Mouse (Mus musculus) cerebellum, adult 11 months (tissue): ENCODE data around the gene Tmem139.

Experiments used
- DNase-seq: peaks from one replicate; pipeline ENCODE4 v3.0.0; 2022

Gene Tmem139

GRCm38 (mm10) chr6:42261524-42262170 is at the start of gene Tmem139:
Gene Tmem139, plus strand, starts transcription at chr6:42261970.
- no peak for DNase-seq

GRCm38 (mm10) chr6:42215028-42215427 is 46.7 kb upstream of the Tmem139 start, which contains the start of gene Tas2r144:
Gene Tas2r144, plus strand, starts transcription at chr6:42215328.
- no peak for DNase-seq

DNA sequence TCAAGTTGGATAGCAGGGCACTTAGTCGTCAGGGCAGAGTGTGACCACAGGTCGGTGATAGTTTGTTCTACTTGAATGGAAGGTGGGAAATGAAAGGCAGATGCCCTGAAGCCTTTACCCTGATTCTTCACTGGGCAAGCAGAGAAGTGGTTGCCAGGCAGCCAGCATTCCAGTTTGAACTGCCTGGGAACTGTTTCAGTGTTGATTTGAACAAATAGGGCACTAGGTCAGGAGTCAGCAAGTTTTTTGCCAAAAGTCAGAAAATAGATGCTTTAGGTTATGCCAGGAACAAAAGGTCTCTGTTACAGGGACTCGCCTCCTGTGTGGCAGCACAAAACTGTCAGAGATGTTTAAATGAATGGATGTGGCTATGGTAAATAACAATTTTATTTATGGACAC is 39.5 kb upstream of the Tmem139 start:
- no peak for DNase-seq

- no peak for DNase-seq
Measured at GRCm38 (mm10) chr6:42225046-42225445, 36.7 kb upstream of the Tmem139 start.

- DNase-seq: peak; percentile 51
Measured at GRCm38 (mm10) chr6:42227240-42228101, 34.3 kb upstream of the Tmem139 start.

DNA sequence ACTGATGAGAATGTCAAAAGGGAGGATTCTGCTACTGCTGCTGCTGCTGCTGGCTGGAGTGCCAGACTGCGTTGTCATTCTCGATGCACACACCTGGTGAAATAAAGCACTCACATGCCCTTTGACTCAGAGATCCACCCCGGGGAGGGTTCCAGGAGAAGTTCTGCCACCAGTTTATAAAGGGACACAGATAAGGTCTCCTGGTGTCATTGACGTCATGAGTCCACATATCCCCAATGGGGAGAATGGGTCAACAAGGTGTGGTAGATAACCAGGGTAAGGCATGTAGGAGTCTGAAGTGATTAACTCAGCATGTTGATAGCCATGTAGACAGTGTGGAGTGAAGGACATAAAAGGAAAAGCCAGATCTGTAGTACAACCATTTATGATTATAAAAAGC is 32.2 kb upstream of the Tmem139 start:
- no peak for DNase-seq

GRCm38 (mm10) chr6:42231191-42231590 is 30.6 kb upstream of the Tmem139 start:
- DNase-seq: no peak

GRCm38 (mm10) chr6:42237276-42237805 is 24.4 kb upstream of the Tmem139 start:
- DNase-seq: no peak

GRCm38 (mm10) chr6:42241311-42242045 is 20.3 kb upstream of the Tmem139 start:
- DNase-seq: no peak

DNA sequence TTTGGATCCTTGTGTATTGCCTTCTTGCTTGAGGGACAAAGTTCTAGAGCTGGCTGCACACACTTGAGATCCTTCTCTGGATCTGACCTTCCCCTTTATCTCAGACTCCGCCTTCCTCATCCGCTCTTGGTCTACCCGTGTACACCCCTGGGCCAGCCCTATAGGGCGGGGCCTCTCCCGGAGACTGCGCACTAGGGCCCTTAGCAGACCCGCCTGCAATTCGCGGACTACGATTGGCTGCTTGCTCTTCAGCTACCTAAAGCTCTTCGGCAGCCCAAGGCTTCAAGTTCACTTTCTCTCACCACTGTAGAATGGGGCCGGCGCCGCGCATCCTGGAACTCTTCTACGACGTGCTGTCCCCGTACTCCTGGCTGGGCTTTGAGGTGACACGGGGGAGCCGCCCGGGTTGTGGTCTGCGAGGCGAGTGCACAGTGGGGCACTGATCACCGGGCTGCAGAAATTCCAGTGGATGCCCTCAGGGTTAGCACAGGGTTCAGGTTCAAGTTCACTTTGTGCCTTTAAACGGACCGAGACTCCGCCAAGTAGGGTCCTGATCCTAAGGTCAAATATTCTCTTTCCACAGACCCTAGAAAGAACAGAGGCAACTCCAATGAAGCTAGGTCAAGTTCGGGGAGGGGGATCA is 15.9 kb upstream of the Tmem139 start, which contains the start of gene Gstk1:
Gstk1 (plus strand) TSS at position 225 of the 643 bp plus-strand sequence.
- peak; percentile 58 for DNase-seq

DNA sequence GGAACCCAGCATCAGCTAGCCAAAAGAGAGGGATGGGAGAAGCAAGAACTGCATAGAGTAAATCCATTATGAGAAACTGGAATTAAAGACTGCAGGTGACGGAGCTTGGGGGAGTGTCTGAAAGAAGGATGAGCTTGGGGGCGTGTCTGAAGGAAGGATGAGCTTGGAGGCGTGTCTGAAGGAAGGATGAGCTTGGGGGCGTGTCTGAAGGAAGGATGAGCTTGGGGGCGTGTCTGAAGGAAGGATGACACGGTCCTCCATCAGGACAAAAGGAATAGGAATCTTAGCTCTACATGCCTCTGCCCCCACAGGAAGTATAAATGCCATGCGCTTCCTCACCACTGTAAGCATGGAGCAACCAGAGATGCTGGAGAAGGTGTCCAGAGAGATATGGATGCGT is 14.6 kb upstream of the Tmem139 start:
- no peak for DNase-seq

GRCm38 (mm10) chr6:42247981-42248380 is 13.8 kb upstream of the Tmem139 start:
- no peak for DNase-seq

DNA sequence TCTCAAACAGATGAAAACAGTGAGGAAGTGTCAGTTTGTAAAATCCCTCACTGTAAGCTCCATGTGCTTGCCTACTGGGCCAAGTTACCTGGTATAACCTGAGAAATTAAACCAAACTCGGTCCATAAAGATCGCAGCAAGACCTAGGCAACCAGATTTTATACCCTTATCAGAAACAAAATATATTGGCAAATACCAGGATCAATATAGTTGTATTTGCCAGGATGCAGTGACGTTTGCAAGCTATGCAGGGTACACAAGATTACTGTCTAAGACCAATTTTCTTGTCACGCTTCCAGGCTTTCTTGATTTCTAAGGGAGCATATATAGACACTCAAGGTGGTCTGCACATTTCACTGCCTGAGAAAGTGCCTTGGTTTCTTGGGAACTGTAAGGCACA is 10.0 kb upstream of the Tmem139 start:
- no peak for DNase-seq

- no peak for DNase-seq
Measured at GRCm38 (mm10) chr6:42253103-42253502, 8.7 kb upstream of the Tmem139 start.

- DNase-seq: peak; percentile 17
Measured at GRCm38 (mm10) chr6:42257303-42257863, 4.4 kb upstream of the Tmem139 start.

DNA sequence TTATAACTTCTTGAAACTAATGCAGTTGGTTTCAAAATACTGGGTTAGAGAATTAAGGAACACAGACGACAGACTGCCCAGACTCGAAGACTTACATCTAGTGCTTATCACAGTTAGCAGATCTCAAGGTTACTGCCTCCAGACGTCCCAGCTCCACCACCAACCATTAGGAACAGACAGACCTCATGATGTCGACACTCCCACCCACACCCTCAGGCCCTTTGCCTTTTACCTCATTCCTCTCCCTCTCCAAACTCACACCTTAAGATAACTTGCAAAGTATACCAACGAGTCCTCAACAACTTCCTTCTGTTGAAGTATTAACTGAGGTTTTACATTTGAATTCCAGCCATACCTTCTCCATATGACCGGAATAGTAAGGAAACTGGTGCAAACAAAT is 1.3 kb upstream of the Tmem139 start:
- DNase-seq: no peak

GRCm38 (mm10) chr6:42264626-42265312 is 3.0 kb downstream of the Tmem139 start, which contains the start of gene Casp2:
Gene Casp2, plus strand, starts transcription at chr6:42264985.
- peak; percentile 98 for DNase-seq

- no peak for DNase-seq
Measured at GRCm38 (mm10) chr6:42265391-42266330, 3.9 kb downstream of the Tmem139 start.

GRCm38 (mm10) chr6:42270817-42271216 is 9.0 kb downstream of the Tmem139 start:
- DNase-seq: no peak

DNA sequence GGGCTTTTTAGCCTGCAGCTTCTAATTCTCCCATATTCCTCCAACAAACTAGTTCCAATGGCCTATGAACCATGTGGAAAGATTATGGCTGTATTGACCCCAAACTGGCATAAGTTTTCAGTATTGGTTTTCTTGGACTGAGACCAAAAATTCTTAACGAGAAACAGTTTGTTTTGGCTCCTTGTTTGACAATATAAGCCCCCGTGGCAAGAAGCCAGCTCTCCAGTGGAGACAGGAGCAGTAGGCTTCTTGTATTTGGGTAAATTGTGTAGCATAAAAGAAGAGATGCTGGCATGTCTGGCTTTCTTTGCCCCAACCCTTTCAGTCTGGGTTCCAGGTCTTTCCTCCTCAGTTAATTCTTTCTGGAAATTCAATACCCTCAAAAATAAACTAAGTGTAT is 14.4 kb downstream of the Tmem139 start:
- no peak for DNase-seq
